In genomic region chr12:13602414-13602813, GRCm38 (mm10) we compare ENCODE assay signal across 9 mouse cellular contexts.
DNase-seq lines count a peak whose midpoint lies in the region; ATAC-seq and TF ChIP-seq lines count a peak whose summit lies in the region.
"Had no signal": no experiment of that assay in that cellular context is flagged by ENCODE, and none has a peak within 500 bp of the region (broad histone marks: within the 10 kb centered on the region; RNA-seq: fewer than 3 reads in every experiment).

No protein-coding gene starts in this region.

- no peaks in the 10 kb centered on the region for H3K36me3 ChIP-seq in heart, embryonic 11.5 days (ENCODE audit: control insufficient read depth, insufficient read depth, low read length)
- no peaks in the 10 kb centered on the region for H3K36me3 ChIP-seq in hindbrain, postnatal 0 days (ENCODE audit: insufficient read depth, low read length)
- H3K36me3 ChIP-seq: heart, embryonic 15.5 days had no signal

- no peaks in the 10 kb centered on the region for H3K27me3 ChIP-seq in heart, embryonic 11.5 days (ENCODE audit: control insufficient read depth, insufficient read depth, low read length)
- no peaks in the 10 kb centered on the region for H3K27me3 ChIP-seq in hindbrain, postnatal 0 days (ENCODE audit: insufficient read depth, low read length)
- H3K27me3 ChIP-seq: heart, embryonic 15.5 days had no signal

- DNase-seq in heart, postnatal 10 days, result peak; percentile 24 to 43
- DNase-seq in 416B (ENCODE audit: low read depth), result peak; percentile 47
- peak; percentile 37 for DNase-seq in adipocyte (ENCODE audit: low spot score)
- DNase-seq in hindbrain, postnatal 0 days (ENCODE audit: low spot score), result peak; percentile 62
- no peak for DNase-seq in testis, postnatal 14 days (ENCODE audit: low spot score)
- no peak for DNase-seq in left cerebral cortex, postnatal 36 days (ENCODE audit: low spot score in 2 of 2)
- DNase-seq in thymus, postnatal 25 days, result no peak

- no peak overlapping the region for H3K27ac ChIP-seq in heart, embryonic 11.5 days (ENCODE audit: low read depth, low read length)
- H3K27ac ChIP-seq in hindbrain, postnatal 0 days, result no peak overlapping the region
- H3K27ac ChIP-seq: heart, embryonic 15.5 days had no signal

- no peak overlapping the region for H3K9ac ChIP-seq in heart, embryonic 11.5 days (ENCODE audit: low read depth, low read length)
- no peak overlapping the region for H3K9ac ChIP-seq in hindbrain, postnatal 0 days (replicated peaks; ENCODE audit: low read length)
- H3K9ac ChIP-seq: heart, embryonic 15.5 days had no signal

- ATAC-seq in heart, embryonic 11.5 days (replicated peaks; ENCODE audit: insufficient number of reproducible peaks, low FRiP score, low TSS enrichment), result no peak
- peak; percentile 27; the same call in 1 of the 2 replicates for ATAC-seq in hindbrain, postnatal 0 days

- H3K4me3 ChIP-seq in heart, embryonic 11.5 days (ENCODE audit: low read depth, low read length), result no peak overlapping the region
- no peak overlapping the region for H3K4me3 ChIP-seq in hindbrain, postnatal 0 days (ENCODE audit: low read length)
- H3K4me3 ChIP-seq: heart, embryonic 15.5 days had no signal

- no peak overlapping the region for H3K4me2 ChIP-seq in heart, embryonic 11.5 days
- no peak overlapping the region for H3K4me2 ChIP-seq in hindbrain, postnatal 0 days (ENCODE audit: low read depth, low read length)
- H3K4me2 ChIP-seq: heart, embryonic 15.5 days had no signal

- intact Hi-C loops in heart, postnatal 10 days (cut with DNase I), result loop anchor here (10.0 kb wide), 2 partner anchors 552 to 712 kb away; partner anchors contain the start of gene Fam84a
- intact Hi-C loops in left cerebral cortex, postnatal 36 days (cut with DNase I), result loop anchor here (5.0 kb wide), 1 partner anchor 550 kb away; the partner anchor contains the start of gene Fam84a

- peak; percentile 66 for TF ChIP-seq CTCF in hindbrain, postnatal 0 days (IDR thresholded peaks at IDR 0.05; ENCODE audit: low read depth)

- H3K9me3 ChIP-seq in heart, embryonic 11.5 days (replicated peaks; ENCODE audit: control insufficient read depth, low read length), result no peaks in the 10 kb centered on the region
- no peaks in the 10 kb centered on the region for H3K9me3 ChIP-seq in hindbrain, postnatal 0 days (ENCODE audit: low read length)
- H3K9me3 ChIP-seq: heart, embryonic 15.5 days had no signal

- H3K4me1 ChIP-seq in heart, embryonic 11.5 days (ENCODE audit: control insufficient read depth, insufficient read depth, low read length), result no peaks in the 10 kb centered on the region
- H3K4me1 ChIP-seq in hindbrain, postnatal 0 days (ENCODE audit: insufficient read depth, low read length), result no peaks in the 10 kb centered on the region
- H3K4me1 ChIP-seq: heart, embryonic 15.5 days had no signal

Comparison
In these comparisons a context has a peak if more than half of its experiments do, and no peak if none do; other contexts are left out.
1. DNase-seq: peak in heart, postnatal 10 days (2 of 2), 416B (single experiment), adipocyte (single experiment) and hindbrain, postnatal 0 days (single experiment); none in testis, postnatal 14 days (single experiment), left cerebral cortex, postnatal 36 days (0 of 2) and thymus, postnatal 25 days (single experiment).